Mouse (Mus musculus) bone marrow macrophage, adult 2 months (primary cell): ENCODE results near the gene Eri3. TPM values are rescaled to one million over a fixed set of nuclear protein-coding genes. Genes with fewer than 3 reads are reported as not detected.

Experiments
- H3K27ac ChIP-seq: 2 replicates; pipeline ENCODE4 v1.5.1; 2012; ENCODE audit warnings: low read depth, low read length; ENCODE audit not compliant: insufficient read depth
- H3K4me1 ChIP-seq: 2 replicates; pipeline ENCODE4 v1.6.1; 2012; ENCODE audit warnings: low read length; ENCODE audit not compliant: control insufficient read depth, insufficient read depth
- H3K4me3 ChIP-seq: 2 replicates; pipeline ENCODE4 v1.5.1; 2012; ENCODE audit warnings: mild to moderate bottlenecking, low read length, moderate library complexity; ENCODE audit not compliant: insufficient read depth
- CTCF ChIP-seq: IDR thresholded peaks from 2 replicates; pipeline ENCODE4 v1.5.1; 2012; ENCODE audit warnings: low read depth, mild to moderate bottlenecking, low read length, moderate library complexity
- POLR2A ChIP-seq: IDR thresholded peaks from 2 replicates; pipeline ENCODE4 v1.6.1; 2012; ENCODE audit warnings: mild to moderate bottlenecking, low read depth, low read length, borderline replicate concordance
- polyA plus RNA-seq: library from polyadenylated mRNA; stranded (reverse); fragments of >200 nt; gene quantifications from 2 replicates; pipeline ENCODE4 v1.2.4, GENCODE M21; 2012; ENCODE audit not compliant: missing spikeins, insufficient read depth, insufficient read length

Gene Eri3
- polyA plus RNA-seq, 1 experiment = 50.9 TPM

DNA sequence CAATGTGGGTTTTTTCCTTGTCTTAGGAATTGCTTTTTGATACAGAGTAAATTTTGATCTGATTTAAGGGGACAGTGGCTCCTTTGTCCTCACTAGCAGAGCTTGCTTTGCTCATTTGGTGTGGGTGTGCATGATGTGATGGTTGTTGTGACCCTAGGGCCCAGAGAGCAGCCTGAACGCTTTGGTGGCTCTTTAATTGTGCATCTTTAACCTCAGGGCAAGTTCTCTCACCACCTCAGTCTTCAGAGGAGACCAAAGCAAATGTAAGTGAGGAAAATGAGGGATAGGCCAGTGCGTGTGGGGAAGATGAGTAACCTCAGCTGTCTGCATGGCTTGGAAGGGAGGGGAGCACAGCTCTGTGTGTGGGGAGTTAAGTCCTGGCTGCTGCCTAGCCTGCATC, 18.7 kb downstream of the Eri3 start:
- no peak overlapping the region for H3K27ac ChIP-seq
- no peak overlapping the region for H3K4me3 ChIP-seq
- TF ChIP-seq POLR2A (no peak), CTCF (no peak)
- H3K4me1 ChIP-seq = no peaks in the 10 kb centered on the region

DNA sequence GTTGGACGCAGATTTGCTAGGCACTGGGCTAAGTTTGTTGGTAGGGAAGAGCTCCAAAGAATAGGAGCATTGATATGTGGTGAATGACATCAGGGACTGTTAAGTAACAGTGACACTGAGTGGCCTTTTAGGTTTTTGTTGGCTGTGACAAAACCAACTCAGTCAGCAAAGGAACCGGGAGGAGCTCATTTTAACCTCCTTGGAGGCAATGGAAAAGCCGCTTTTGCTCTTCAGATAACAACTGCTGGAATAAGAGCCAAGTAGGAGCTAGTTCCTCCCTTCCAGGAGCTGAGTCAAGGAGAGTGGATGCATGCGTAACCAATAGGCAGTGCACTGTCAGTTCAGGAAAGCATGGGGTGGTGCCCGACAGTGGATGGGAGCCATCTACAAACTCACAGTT, 20.8 kb downstream of the Eri3 start:
- Histone ChIP-seq H3K4me3 (no peak overlapping the region), H3K4me1 (no peaks in the 10 kb centered on the region), H3K27ac (no peak overlapping the region)
- no peak for TF ChIP-seq CTCF
- TF ChIP-seq POLR2A = no peak

DNA sequence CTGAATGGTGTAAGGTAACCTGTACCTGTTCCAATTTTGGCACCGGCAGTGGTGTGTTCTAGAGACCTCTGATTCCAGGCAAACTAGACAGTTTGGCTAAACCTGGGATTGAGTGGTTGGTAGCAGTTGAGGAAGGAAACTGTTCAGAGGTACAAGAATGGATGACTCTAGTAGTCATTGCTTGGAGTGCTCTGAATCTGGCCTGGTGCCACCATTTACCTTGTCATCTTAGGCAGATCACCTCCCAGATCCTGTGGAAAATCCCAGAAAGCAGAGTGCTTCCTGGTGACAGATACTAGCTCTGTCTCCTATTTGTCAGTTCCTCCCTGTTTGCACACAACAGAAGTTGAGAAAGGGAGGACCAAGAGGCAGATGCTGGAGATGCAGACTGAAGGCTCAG, 27.4 kb downstream of the Eri3 start:
- Histone ChIP-seq H3K4me1 (no peaks in the 10 kb centered on the region), H3K4me3 (no peak overlapping the region), H3K27ac (no peak overlapping the region)
- no peak for TF ChIP-seq CTCF
- no peak for TF ChIP-seq POLR2A

DNA sequence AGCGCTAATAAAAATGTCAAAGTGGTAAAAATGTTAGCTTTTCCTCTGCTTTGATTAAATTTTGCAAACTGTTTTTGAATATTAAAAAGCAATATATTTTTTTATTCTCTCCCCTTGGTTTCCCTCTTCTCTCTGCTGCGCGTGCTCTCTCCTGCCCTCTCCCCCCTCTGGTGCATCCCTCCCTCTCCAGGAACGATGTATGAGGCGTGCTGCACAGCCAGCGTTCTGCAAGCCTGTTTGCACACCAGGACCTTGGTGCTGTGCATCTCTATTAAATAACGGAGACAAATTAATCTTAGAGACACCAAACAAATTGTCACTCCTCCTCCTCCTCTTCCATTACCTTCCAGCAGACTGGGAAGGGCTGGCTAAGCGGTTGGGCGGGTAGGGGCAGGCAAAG, 31.5 kb downstream of the Eri3 start:
- TF ChIP-seq POLR2A (no peak), CTCF (no peak)
- no peaks in the 10 kb centered on the region for H3K4me1 ChIP-seq
- H3K4me3 ChIP-seq = no peak overlapping the region
- H3K27ac ChIP-seq = no peak overlapping the region

DNA sequence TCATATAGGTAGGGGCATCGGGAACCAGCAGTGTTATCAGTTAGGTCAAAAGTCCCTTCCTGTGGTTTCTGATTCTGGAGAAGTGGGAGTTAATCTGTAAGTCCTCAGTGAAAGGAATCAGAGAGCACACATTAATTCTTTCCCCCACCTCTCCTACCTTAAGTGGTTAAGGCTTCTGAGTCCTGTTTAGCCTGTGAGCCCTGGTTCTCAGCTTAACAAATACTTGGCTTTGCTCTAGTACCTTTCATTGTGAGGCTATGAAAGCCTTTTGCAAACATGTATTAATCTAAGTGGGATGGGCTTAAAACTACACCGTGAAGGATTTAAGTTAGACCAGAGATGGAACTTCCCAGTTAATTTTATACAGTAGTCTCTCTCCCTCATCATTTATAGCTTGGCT, 35.8 kb downstream of the Eri3 start:
- TF ChIP-seq CTCF (no peak), POLR2A (no peak)
- no peak overlapping the region for H3K4me3 ChIP-seq
- no peaks in the 10 kb centered on the region for H3K4me1 ChIP-seq
- H3K27ac ChIP-seq = no peak overlapping the region

DNA sequence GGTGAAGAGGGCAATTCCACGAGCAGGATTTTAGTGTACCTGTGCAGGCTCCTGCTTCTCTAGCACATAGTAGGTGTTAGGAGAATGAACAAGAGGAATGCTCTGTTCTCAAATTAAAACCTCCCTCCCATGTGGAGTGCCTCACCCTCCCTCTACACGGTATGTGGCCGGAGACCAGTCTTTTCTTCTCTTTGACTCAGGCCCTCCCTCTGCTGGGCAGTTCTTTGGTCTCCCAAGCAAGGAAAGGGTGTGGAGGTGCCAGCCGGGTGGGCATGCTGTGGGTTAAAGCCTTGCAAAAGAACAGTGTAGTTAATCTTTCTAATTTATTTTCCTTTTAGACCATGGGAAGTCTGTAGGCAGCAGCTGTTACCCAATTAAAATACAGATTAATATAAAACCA, 37.3 kb downstream of the Eri3 start:
- Histone ChIP-seq H3K27ac (no peak overlapping the region), H3K4me1 (no peaks in the 10 kb centered on the region), H3K4me3 (no peak overlapping the region)
- no peak for TF ChIP-seq CTCF
- no peak for TF ChIP-seq POLR2A

DNA sequence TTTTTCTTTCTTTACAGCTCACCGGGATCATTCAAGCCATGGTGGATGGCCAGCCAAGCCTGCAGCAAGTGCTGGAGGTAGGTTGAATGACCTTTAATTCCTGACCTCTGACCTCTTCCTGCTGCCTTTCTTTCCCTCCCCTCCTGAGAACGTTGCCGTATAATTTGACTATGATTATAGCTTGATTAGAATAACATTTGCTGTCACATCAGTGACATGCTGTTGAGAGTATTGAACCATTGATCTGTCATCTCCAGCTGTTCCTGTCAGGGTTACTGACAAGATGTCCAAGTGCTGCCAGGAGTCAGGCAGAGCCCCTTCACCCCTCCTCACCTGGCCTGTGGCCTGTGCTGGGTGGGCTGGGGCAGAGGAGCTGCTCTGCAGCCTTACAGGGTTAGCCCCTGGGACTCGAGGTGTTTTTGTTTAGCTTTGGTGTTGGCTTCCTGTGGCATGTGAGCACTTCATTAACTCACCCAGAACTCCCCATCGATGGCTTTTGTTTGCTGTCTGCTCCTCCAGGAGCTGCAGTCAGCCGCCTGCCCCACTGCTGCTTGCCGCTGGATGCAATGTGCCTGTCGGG, 39.0 kb downstream of the Eri3 start:
- TF ChIP-seq POLR2A = no peak
- TF ChIP-seq CTCF = no peak
- Histone ChIP-seq H3K4me1 (no peaks in the 10 kb centered on the region), H3K27ac (no peak overlapping the region), H3K4me3 (no peak overlapping the region)

DNA sequence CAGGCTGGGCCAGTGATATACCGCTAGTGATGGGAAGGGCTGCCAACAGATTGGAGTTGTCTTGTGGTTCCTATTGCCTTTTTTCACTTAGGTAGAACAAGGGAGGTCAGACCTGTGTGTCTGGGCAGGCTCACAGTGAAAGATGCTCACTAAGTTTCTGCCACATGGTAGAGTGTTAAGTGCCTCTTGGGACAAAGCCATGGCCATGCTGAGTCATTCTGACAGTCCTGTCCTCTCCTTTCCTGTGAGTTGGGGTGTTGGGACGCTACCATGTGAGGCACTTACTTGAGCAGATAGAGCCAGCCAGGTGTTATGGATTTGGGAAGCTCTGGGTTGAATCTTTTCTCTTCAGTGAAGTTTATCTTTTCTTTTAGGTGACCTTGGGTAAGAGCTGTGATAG, 40.6 kb downstream of the Eri3 start:
- Histone ChIP-seq H3K27ac (no peak overlapping the region), H3K4me3 (no peak overlapping the region), H3K4me1 (no peaks in the 10 kb centered on the region)
- TF ChIP-seq CTCF (no peak), POLR2A (no peak)

DNA sequence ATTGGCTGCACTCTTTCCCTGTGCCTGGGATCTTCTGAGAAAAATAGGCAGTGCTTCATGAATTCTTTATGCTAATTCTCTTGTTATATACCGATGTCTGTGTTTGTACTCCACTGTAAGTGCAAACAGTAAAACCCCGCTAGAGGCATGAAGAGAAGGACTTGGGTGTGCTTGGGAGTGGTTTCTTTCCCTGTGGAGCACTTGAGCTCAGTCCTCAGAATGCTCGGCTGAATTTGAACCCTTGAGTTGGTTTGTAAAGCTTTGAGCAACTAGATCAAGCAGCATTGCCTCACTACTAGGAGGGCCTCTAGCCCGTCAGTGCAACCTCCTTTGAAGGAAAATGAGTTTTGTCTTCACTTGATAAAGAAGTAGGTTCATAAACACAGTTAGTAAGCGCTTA, 42.0 kb downstream of the Eri3 start:
- TF ChIP-seq CTCF (no peak), POLR2A (no peak)
- no peaks in the 10 kb centered on the region for H3K4me1 ChIP-seq
- no peak overlapping the region for H3K27ac ChIP-seq
- H3K4me3 ChIP-seq = no peak overlapping the region

DNA sequence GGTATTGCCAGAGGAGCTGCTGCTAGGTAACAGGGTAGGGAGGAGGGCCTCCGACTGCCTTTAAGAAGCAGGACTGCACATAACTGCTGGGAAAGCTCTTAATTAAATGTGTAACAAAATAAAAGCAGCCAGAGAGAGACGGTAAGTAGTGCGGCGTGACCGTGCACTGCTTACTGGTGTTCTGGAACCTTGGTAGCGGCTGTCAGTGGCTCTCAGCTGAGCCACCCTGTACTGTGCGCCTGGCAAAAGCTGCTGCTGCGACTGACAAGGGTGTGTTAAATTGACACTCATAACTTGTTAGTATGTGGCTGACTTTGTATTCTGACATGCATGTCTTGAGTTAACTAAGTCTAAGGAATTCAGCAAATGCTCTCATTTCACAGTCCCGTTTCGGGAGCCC, 45.1 kb downstream of the Eri3 start:
- H3K27ac ChIP-seq = no peak overlapping the region
- no peaks in the 10 kb centered on the region for H3K4me1 ChIP-seq
- no peak overlapping the region for H3K4me3 ChIP-seq
- no peak for TF ChIP-seq POLR2A
- TF ChIP-seq CTCF = no peak
